Mouse (Mus musculus) thymus, adult 2 months (tissue): ENCODE data around the gene Stip1. TPM values are rescaled to one million over a fixed set of nuclear protein-coding genes. Genes with fewer than 3 reads are reported as not detected.
"Not testable (repeated sequence)": the region's sequence is repeated elsewhere in the genome, so short reads cannot be mapped to it uniquely, and the experiment has no call there.

Experiments
- DNase-seq: peaks from one replicate; pipeline ENCODE4 v3.0.0; 2021
- H3K27ac ChIP-seq: fragments of 200-500 bp; 2 replicates; pipeline ENCODE4 v1.5.1; 2012; ENCODE audit warnings: low read length, control low read depth; ENCODE audit not compliant: control insufficient read depth, insufficient read depth
- H3K27me3 ChIP-seq: fragments of 200-500 bp; 2 replicates; pipeline ENCODE4 v1.6.1; 2012; ENCODE audit warnings: mild to moderate bottlenecking, low read length, moderate library complexity, mixed read lengths; ENCODE audit not compliant: control insufficient read depth, insufficient read depth
- H3K36me3 ChIP-seq: fragments of 200-500 bp; 2 replicates; pipeline ENCODE4 v1.6.1; 2012; ENCODE audit warnings: mild to moderate bottlenecking, low read length, moderate library complexity; ENCODE audit not compliant: control insufficient read depth, insufficient read depth
- H3K4me1 ChIP-seq: fragments of 200-500 bp; replicated peaks from 2 replicates; pipeline ENCODE4 v1.6.1; 2012; ENCODE audit warnings: low read length; ENCODE audit not compliant: control insufficient read depth, insufficient read depth
- H3K4me3 ChIP-seq: fragments of 200-500 bp; 2 replicates; pipeline ENCODE4 v1.5.1; 2012; ENCODE audit warnings: mild to moderate bottlenecking, low read length, control low read depth, moderate library complexity; ENCODE audit not compliant: control insufficient read depth, insufficient read depth
- CTCF ChIP-seq: fragments of 200-500 bp; IDR thresholded peaks from 2 replicates; pipeline ENCODE4 v1.5.1; 2012; ENCODE audit warnings: mild to moderate bottlenecking, control low read depth, low read length, moderate library complexity, borderline replicate concordance; ENCODE audit not compliant: control insufficient read depth, poor library complexity, insufficient read depth; ENCODE audit errors: extremely low read depth
- POLR2A ChIP-seq: fragments of 200-500 bp; IDR thresholded peaks from 2 replicates; pipeline ENCODE4 v1.6.1; 2012; ENCODE audit warnings: mild to moderate bottlenecking, low read length, control low read depth, moderate library complexity; ENCODE audit not compliant: control insufficient read depth, poor library complexity, insufficient read depth; ENCODE audit errors: extremely low read depth
- WGBS: fragments of 180-500 bp; shearing (Covaris S2); methylation state at CpG from one replicate; pipeline ENCODE4 v1.1.7; 2018; 5-methylcytosine and 5-hydroxymethylcytosine counted together
- polyA plus RNA-seq: library from polyadenylated mRNA; depleted of rRNA; stranded (reverse); fragments of >200 nt; gene quantifications from 2 replicates; pipeline ENCODE4 v1.2.3, GENCODE M21; 2012

Gene Stip1
- polyA plus RNA-seq, 1 experiment: 87.4 TPM

DNA sequence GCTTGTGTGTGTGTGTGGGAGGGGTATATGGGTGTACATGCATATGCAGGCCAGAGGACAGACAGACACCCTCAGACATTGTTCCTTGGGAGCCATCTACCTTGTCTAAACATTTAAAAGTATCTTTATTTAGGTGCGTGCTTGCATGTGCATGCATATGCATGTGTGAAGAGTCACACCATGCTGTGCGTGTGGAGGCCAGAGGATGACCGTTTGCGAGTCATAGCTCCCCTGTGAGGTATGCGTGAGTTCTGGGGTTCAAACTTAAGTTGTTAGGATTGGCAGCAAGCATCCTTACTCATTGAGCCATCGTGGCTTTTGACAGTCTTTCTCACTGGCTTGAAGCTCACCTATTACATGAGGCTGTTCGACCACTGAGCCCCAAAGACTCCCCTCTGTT is 38.5 kb upstream of the Stip1 start:
- H3K36me3 ChIP-seq: no peaks in the 10 kb centered on the region
- DNase-seq: no peak
- H3K27ac ChIP-seq: no peak overlapping the region
- no peak overlapping the region for H3K4me3 ChIP-seq
- H3K4me1 ChIP-seq: peaks cover 10% of the 10 kb centered on the region
- WGBS: 97% methylated on average over 7 of the region's 7 CpGs
- TF ChIP-seq POLR2A (no peak), CTCF (no peak)
- no peaks in the 10 kb centered on the region for H3K27me3 ChIP-seq

DNA sequence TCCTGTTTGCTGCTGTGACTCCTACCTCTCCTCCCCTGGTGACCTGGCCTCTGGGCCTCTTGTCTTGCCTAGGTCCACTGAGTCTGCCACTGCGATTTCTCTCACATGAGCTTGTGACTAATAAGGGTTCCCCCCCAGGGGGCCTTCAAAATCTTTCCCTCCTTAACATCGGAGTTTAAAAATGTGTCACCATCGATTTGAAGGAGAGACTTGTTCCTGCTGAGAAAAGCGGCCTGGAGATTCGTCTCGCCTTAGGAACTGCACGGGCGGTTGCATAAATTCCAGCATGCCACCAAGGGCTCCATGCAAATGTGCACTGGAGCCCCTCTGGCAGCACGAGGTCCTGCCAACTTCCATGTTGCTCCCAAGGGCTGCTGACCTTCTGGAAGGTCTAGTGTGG is 37.9 kb upstream of the Stip1 start:
- Histone ChIP-seq H3K27me3 (no peaks in the 10 kb centered on the region), H3K4me1 (peaks cover 10% of the 10 kb centered on the region), H3K36me3 (no peaks in the 10 kb centered on the region), H3K4me3 (no peak overlapping the region), H3K27ac (no peak overlapping the region)
- DNase-seq: no peak
- WGBS: 85% methylated on average over 9 of the region's 9 CpGs
- TF ChIP-seq CTCF (no peak), POLR2A (no peak)

DNA sequence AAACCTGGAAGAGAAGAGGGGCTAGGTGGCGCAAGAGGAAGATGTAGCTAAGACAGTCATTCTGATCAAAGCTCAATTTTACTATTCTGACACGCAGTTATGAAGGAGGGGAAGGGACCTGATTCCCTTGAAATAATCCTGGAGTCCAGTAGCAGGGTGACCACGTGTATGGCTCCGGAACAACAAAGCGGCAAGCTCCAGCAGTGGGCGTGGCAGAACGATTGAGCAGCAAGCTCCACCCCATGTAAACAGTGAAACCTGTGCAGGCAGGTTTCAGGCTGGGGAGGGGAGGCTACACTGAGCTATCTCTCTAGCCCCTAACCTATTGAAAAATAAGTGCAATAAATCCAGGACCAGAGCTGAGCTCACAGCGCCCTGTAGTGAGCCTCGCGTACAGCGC is 35.6 kb upstream of the Stip1 start:
- not testable (repeated sequence) for H3K27ac ChIP-seq, H3K27me3 ChIP-seq, H3K4me3 ChIP-seq, H3K36me3 ChIP-seq, DNase-seq
- WGBS: 96% methylated on average over 11 of the region's 11 CpGs
- peaks cover 10% of the 10 kb centered on the region for H3K4me1 ChIP-seq

- H3K27ac ChIP-seq: no peak overlapping the region
- TF ChIP-seq POLR2A (no peak), CTCF (no peak)
Observed at GRCm38 (mm10) chr19:7073997-7074781, 34.4 kb upstream of the Stip1 start.

GRCm38 (mm10) chr19:7072221-7072620 is 32.5 kb upstream of the Stip1 start:
- no peak overlapping the region for H3K27ac ChIP-seq
- H3K27me3 ChIP-seq: no peaks in the 10 kb centered on the region
- H3K4me3 ChIP-seq: no peak overlapping the region
- DNase-seq: no peak
- no peaks in the 10 kb centered on the region for H3K36me3 ChIP-seq
- 100% methylated on average over 6 of the region's 6 CpGs for WGBS
- H3K4me1 ChIP-seq: peaks cover 14% of the 10 kb centered on the region
- no peak for TF ChIP-seq CTCF
- TF ChIP-seq POLR2A: no peak

More at GRCm38 (mm10) chr19:7073997-7074781, 34.4 kb upstream of the Stip1 start:
- no peak for DNase-seq
- Histone ChIP-seq H3K4me3 (no peak overlapping the region), H3K27me3 (no peaks in the 10 kb centered on the region), H3K4me1 (peaks cover 10% of the 10 kb centered on the region), H3K36me3 (no peaks in the 10 kb centered on the region)
- WGBS: 94% methylated on average over 12 of the region's 12 CpGs

DNA sequence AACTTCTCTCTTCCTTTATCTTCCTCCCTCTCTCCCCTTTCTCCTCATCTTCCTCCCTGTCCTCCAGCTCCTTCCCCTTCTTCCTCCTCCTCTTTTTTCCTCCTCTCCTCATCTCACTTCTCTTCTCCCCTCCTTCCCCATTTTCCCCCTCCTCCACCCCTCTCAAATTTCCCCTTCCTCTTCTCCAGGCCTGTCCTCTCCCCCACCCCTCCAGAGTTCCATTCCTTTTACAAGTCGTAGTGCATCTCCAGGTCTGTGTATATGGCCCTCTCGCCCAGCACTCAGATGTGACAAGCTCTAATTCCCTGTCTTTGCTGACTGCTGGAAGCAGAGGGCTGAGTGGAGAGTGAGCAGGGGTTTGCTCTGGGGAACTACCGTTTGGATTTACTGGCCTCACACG is 31.0 kb upstream of the Stip1 start:
- no peak for DNase-seq
- H3K4me3 ChIP-seq: no peak overlapping the region
- H3K4me1 ChIP-seq: peaks cover 23% of the 10 kb centered on the region
- no peaks in the 10 kb centered on the region for H3K27me3 ChIP-seq
- no peak for TF ChIP-seq POLR2A
- 85% methylated on average over 4 of the region's 4 CpGs for whole genome bisulfite sequencing
- no peaks in the 10 kb centered on the region for H3K36me3 ChIP-seq
- no peak overlapping the region for H3K27ac ChIP-seq

DNA sequence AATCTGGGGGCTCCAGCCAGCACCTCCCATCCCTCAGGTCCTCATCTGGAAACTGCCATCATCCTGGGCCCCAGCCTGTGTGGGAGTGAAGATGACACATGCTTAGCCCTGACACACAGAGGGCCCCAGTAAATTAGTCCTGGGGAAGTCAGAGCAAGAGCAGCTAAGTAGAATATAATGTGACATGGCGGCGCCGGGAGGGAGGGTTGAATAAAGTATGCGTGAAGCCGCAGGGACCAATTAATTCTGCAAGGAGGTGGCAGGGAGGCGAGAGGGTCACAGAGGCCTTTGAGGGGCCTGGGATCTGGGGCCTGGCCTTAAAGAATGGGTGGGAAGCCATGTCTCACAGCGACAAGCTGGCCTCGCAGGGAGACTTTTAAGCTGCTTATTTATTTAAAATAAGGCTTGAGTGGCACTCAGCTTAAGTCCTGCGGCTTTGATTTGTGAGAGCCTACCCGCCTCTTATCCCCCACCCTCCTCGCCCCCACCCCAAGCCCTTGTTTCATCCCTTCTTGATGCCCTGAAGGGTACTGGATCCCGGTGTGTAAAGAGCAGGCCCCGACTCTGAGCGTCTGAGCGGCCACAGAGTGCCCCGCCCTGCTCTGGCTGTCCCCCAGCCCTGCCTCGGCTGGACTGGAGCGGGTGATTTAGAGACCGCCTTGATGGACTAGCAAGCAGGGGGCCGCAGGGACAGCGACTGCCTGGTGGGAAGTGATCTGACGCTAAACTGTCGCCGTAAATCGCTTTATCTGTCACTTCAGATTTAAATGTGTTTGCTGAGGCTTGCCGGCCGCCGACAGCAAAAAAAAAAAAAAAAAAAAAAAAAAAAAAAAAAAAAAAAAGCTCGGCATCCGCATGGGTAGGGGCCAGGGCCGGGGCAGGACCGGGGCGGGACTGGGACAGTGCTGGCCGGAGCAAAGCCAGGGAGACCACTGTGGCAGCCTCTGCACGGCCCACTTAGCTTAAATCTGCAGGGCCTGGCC is 30.3 kb upstream of the Stip1 start:
- no peak for DNase-seq
- TF ChIP-seq POLR2A (no peak), CTCF (no peak)
- 85% methylated on average over 35 of the region's 35 CpGs for WGBS
- Histone ChIP-seq H3K27me3 (no peaks in the 10 kb centered on the region), H3K4me1 (peaks cover 30% of the 10 kb centered on the region), H3K27ac (no peak overlapping the region), H3K36me3 (no peaks in the 10 kb centered on the region), H3K4me3 (no peak overlapping the region)
